Mouse (Mus musculus): ENCODE measurements around the gene Zfp444. TPM values are rescaled to one million over a fixed set of nuclear protein-coding genes. Genes with fewer than 3 reads are reported as not detected.
"Not testable (repeated sequence)": the region's sequence is repeated elsewhere in the genome, so short reads cannot be mapped to it uniquely, and the experiment has no call there.

Gene Zfp444
- polyA plus RNA-seq, 1 experiment from 2014 or later: 81.0 TPM

GRCm38 (mm10) chr7:6162172-6162571, 9.9 kb upstream of the Zfp444 start:
- H3K27me3 ChIP-seq: no peaks in the 10 kb centered on the region
- WGBS: 67% methylated on average over 4 of the region's 4 CpGs
- H3K4me1 ChIP-seq (replicated peaks): no peaks in the 10 kb centered on the region
- no peak overlapping the region for H3K27ac ChIP-seq
- H3K9ac ChIP-seq (replicated peaks): no peak overlapping the region
- ATAC-seq (ENCODE audit: insufficient number of reproducible peaks, insufficient read depth, low FRiP score, low TSS enrichment, low read depth): no peak
- no peaks in the 10 kb centered on the region for H3K9me3 ChIP-seq
- no peak overlapping the region for H3K4me2 ChIP-seq
- no peaks in the 10 kb centered on the region for H3K36me3 ChIP-seq
- no peak overlapping the region for H3K4me3 ChIP-seq (replicated peaks)

DNA sequence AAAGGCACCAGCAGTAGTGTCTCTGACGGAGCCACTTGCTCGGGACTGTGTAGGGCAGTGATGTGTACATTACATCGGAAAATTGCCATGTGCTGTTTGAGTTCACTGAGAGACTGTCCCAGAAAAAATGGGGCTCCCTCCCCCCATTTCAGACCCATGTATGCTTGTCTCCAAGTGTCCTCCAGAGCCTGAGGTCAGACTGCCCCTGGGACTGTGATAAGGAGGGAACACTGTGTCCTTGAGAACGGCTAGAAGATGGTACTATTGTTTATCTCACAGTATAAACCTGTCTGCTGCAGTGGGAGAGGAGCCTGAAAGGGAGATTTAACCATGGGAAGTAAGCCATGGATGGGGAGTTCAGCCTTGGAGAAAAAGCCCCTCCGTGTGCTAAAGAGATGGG, 7.4 kb upstream of the Zfp444 start:
- no peaks in the 10 kb centered on the region for H3K36me3 ChIP-seq
- 58% methylated on average over 5 of the region's 5 CpGs for WGBS
- no peak for ATAC-seq (ENCODE audit: insufficient number of reproducible peaks, insufficient read depth, low FRiP score, low TSS enrichment, low read depth)

GRCm38 (mm10) chr7:6169403-6169802, 2.6 kb upstream of the Zfp444 start:
- Histone ChIP-seq H3K4me2 (no peak overlapping the region), H3K4me1 (replicated peaks) (no peaks in the 10 kb centered on the region), H3K9me3 (no peaks in the 10 kb centered on the region), H3K27ac (no peak overlapping the region), H3K36me3 (0 out of 2 replicates have a peak, but pooled peaks cover 3% of the 10 kb centered on the region), H3K9ac (replicated peaks) (no peak overlapping the region), H3K27me3 (no peaks in the 10 kb centered on the region), H3K4me3 (replicated peaks) (no peak overlapping the region)
- WGBS: 66% methylated on average over 3 of the region's 3 CpGs
- no peak for ATAC-seq (ENCODE audit: insufficient number of reproducible peaks, insufficient read depth, low FRiP score, low TSS enrichment, low read depth)

More for the DNA sequence above, 7.4 kb upstream of the Zfp444 start:
- Histone ChIP-seq H3K27ac (no peak overlapping the region), H3K27me3 (no peaks in the 10 kb centered on the region), H3K9ac (replicated peaks) (no peak overlapping the region), H3K4me1 (replicated peaks) (no peaks in the 10 kb centered on the region), H3K4me3 (replicated peaks) (no peak overlapping the region), H3K9me3 (no peaks in the 10 kb centered on the region), H3K4me2 (no peak overlapping the region)

DNA sequence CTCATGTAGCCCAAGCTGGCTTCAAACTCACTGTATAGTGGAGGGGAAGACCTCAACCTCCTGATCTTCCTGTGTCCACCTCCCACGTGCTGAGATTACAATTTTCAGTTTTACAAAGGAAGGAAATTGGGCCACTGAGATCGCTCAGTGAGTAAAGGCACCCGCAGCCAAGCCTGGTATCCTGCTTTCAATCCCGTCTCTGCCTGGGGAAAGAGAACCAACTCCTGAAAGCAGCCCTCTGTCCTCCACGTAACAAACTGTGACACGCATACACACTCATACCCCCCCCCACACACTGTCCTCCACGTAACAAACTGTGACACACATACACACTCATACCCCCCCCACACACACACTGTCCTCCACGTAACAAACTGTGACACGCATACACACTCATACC, 1.6 kb upstream of the Zfp444 start:
- no peak overlapping the region for H3K9ac ChIP-seq (replicated peaks)
- no peak overlapping the region for H3K27ac ChIP-seq
- H3K9me3 ChIP-seq: no peaks in the 10 kb centered on the region
- no peak overlapping the region for H3K4me2 ChIP-seq
- H3K36me3 ChIP-seq: peaks cover 7% of the 10 kb centered on the region; the same call in 1 of the 2 replicates
- WGBS: 88% methylated on average over 9 of the region's 9 CpGs
- H3K4me3 ChIP-seq (replicated peaks): no peak overlapping the region
- no peaks in the 10 kb centered on the region for H3K4me1 ChIP-seq (replicated peaks)
- H3K27me3 ChIP-seq: no peaks in the 10 kb centered on the region
- no peak for ATAC-seq (ENCODE audit: insufficient number of reproducible peaks, insufficient read depth, low FRiP score, low TSS enrichment, low read depth)

GRCm38 (mm10) chr7:6170871-6171270, 1.2 kb upstream of the Zfp444 start:
- ATAC-seq (ENCODE audit: insufficient number of reproducible peaks, insufficient read depth, low FRiP score, low TSS enrichment, low read depth): no peak
- Histone ChIP-seq H3K9me3 (no peaks in the 10 kb centered on the region), H3K4me3 (replicated peaks) (peak overlapping the region; percentile 67), H3K27ac (no peak overlapping the region), H3K9ac (replicated peaks) (0 out of 2 replicates have a peak overlapping the region, but pooled peaks have one; percentile 53), H3K27me3 (no peaks in the 10 kb centered on the region), H3K36me3 (peaks cover 12% of the 10 kb centered on the region; the same call in 1 of the 2 replicates), H3K4me1 (replicated peaks) (no peaks in the 10 kb centered on the region), H3K4me2 (peak overlapping the region; percentile 76)
- WGBS: 56% methylated on average over 6 of the region's 6 CpGs

DNA sequence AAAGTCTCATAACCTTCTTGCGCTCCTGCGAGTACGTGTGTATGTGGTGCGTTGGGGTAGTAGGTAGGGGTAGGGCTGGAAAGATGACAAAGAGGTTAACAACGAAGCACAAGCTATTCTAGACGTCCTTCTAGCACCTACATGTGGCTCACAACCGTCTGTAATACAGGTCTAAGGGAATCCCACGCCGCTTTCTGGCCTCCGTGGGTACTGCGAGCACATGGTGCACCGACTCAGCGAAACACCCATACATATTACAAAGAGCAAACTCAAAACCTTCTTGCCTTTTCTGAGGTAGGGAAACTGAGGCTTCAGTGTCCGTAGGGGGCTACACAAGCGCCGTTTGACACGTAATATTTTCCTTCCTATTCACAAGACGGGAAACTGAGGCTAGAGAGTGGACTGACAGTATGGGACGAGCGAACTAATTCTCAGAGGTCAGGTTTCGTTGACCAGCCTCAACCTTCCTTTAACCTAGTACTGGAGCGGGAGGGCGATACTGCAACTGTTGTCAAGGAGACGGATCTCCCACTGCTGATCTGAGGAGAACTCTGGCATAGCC, 501 bp upstream of the Zfp444 start:
- whole genome bisulfite sequencing: 1% methylated on average over 24 of the region's 24 CpGs
- Histone ChIP-seq H3K27ac (peak overlapping the region; percentile 72), H3K4me1 (replicated peaks) (no peaks in the 10 kb centered on the region), H3K4me2 (peak overlapping the region; percentile 76), H3K36me3 (peaks cover 14% of the 10 kb centered on the region; the same call in 1 of the 2 replicates), H3K4me3 (replicated peaks) (peak overlapping the region; percentile 67), H3K9ac (replicated peaks) (peak overlapping the region; percentile 53), H3K9me3 (no peaks in the 10 kb centered on the region), H3K27me3 (no peaks in the 10 kb centered on the region)
- ATAC-seq (ENCODE audit: insufficient number of reproducible peaks, insufficient read depth, low FRiP score, low TSS enrichment, low read depth): peak; percentile 29

GRCm38 (mm10) chr7:6172674-6173244, 733 bp downstream of the Zfp444 start:
- Histone ChIP-seq H3K9me3 (no peaks in the 10 kb centered on the region), H3K4me2 (peak overlapping the region; percentile 76), H3K4me1 (replicated peaks) (no peaks in the 10 kb centered on the region), H3K9ac (replicated peaks) (peak overlapping the region; percentile 75), H3K4me3 (replicated peaks) (peak overlapping the region; percentile 67), H3K27ac (peak overlapping the region; percentile 53; the same call in 1 of the 2 replicates), H3K27me3 (no peaks in the 10 kb centered on the region), H3K36me3 (peaks cover 14% of the 10 kb centered on the region; the same call in 1 of the 2 replicates)
- under 1% methylated on average over 28 of the region's 28 CpGs for WGBS
- peak; percentile 16 for ATAC-seq (ENCODE audit: insufficient number of reproducible peaks, insufficient read depth, low FRiP score, low TSS enrichment, low read depth)

GRCm38 (mm10) chr7:6173872-6174271, 1.8 kb downstream of the Zfp444 start:
- Histone ChIP-seq H3K9me3 (no peaks in the 10 kb centered on the region), H3K9ac (replicated peaks) (no peak overlapping the region), H3K4me2 (no peak overlapping the region), H3K4me3 (replicated peaks) (no peak overlapping the region), H3K36me3 (peaks cover 25% of the 10 kb centered on the region; the same call in 1 of the 2 replicates), H3K27me3 (no peaks in the 10 kb centered on the region), H3K4me1 (replicated peaks) (no peaks in the 10 kb centered on the region), H3K27ac (no peak overlapping the region)
- ATAC-seq (ENCODE audit: insufficient number of reproducible peaks, insufficient read depth, low FRiP score, low TSS enrichment, low read depth): no peak
- 86% methylated on average over 8 of the region's 8 CpGs for WGBS

DNA sequence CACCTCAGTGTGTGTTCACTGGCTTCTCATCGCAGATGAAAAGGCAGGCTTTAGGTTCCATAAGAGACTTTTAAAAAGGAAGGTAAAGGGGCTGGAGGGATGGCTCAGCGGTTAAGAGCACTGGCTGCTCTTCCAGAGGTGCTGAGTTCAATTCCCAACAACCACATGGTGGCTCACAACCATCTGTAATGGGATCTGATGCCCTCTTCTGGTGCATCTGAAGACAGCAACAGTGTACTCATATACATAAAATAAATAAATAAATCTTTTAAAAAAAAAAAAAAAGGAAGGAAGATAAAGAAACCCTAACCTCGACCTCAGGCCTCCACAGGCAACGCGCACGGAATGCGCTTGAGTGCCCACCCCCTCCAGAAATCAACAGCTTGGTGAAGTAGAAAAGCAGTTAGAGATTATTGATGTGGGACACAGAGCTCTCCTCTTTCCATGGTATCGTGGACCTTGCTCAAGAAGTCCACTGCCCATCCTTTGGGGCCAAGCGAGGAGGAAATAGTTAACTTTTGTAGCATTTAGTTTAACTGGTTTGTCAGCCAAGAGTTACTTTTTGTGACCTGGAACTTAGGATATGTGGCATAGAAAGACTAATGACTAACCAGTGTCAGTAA, 2.5 kb downstream of the Zfp444 start:
- not testable (repeated sequence) for H3K4me1 ChIP-seq (replicated peaks); ATAC-seq (ENCODE audit: insufficient number of reproducible peaks, insufficient read depth, low FRiP score, low TSS enrichment, low read depth); H3K4me3 ChIP-seq (replicated peaks); H3K4me2 ChIP-seq; H3K9ac ChIP-seq (replicated peaks); H3K9me3 ChIP-seq; H3K27ac ChIP-seq; H3K27me3 ChIP-seq
- peaks cover 28% of the 10 kb centered on the region; the same call in 1 of the 2 replicates for H3K36me3 ChIP-seq
- 92% methylated on average over 9 of the region's 9 CpGs for WGBS

GRCm38 (mm10) chr7:6179013-6179412, 7.0 kb downstream of the Zfp444 start:
- no peak overlapping the region for H3K4me3 ChIP-seq (replicated peaks)
- no peaks in the 10 kb centered on the region for H3K9me3 ChIP-seq
- H3K9ac ChIP-seq (replicated peaks): no peak overlapping the region
- H3K27ac ChIP-seq: no peak overlapping the region
- H3K27me3 ChIP-seq: no peaks in the 10 kb centered on the region
- H3K4me1 ChIP-seq (replicated peaks): no peaks in the 10 kb centered on the region
- H3K4me2 ChIP-seq: no peak overlapping the region
- H3K36me3 ChIP-seq: peaks cover 48% of the 10 kb centered on the region
- no peak for ATAC-seq (ENCODE audit: insufficient number of reproducible peaks, insufficient read depth, low FRiP score, low TSS enrichment, low read depth)

GRCm38 (mm10) chr7:6182882-6183281, 10.9 kb downstream of the Zfp444 start:
- H3K4me3 ChIP-seq (replicated peaks): no peak overlapping the region
- no peak for ATAC-seq (ENCODE audit: insufficient number of reproducible peaks, insufficient read depth, low FRiP score, low TSS enrichment, low read depth)
- no peaks in the 10 kb centered on the region for H3K27me3 ChIP-seq
- no peaks in the 10 kb centered on the region for H3K9me3 ChIP-seq
- no peak overlapping the region for H3K9ac ChIP-seq (replicated peaks)
- no peaks in the 10 kb centered on the region for H3K4me1 ChIP-seq (replicated peaks)
- H3K4me2 ChIP-seq: no peak overlapping the region
- peaks cover 72% of the 10 kb centered on the region for H3K36me3 ChIP-seq
- H3K27ac ChIP-seq: no peak overlapping the region

Data from limb, embryonic 12.5 days (tissue).